Mouse (Mus musculus): ENCODE results near the gene Slc15a5. TPM values are rescaled to one million over a fixed set of nuclear protein-coding genes. Genes with fewer than 3 reads are reported as not detected.

Gene Slc15a5
- polyA plus RNA-seq, 1 experiment: not detected

DNA sequence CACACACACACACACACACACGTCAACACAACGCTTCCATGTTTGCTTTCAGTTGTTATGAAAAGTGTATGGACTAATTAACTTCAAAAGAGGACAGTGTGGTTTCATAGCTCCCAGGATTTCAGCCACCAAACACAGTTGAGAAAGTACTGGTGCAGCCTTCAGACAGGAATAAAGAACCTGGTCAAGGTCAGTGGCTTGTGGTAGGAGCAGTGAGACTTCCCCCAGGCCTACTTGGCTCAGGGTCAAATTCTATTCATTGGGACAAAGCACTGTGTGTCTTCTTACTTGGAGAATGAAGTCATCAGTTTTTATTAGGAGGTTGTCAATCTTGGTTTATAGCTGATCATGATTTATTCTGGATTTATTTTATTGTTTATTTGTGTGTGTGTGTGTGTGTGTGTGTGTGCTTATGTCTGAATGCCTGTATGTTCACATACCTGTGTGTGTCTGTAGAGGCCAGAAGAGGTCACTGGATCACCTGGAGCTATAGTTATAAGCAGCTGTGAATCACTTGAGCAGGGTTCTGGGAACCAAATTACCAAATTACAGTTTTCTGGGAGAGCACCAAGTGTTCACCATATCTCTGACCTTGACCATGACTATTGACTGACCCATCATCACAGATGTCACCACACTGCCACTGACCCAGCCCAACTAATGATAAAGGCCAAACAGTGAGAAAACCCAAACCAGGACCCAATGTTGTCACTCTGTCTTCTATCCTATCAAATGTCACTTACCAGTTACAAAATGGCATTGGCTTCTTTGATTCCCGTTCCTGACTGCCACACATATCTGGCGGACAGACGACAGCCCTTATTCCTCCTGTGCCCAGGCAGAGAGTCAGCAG lies 7.4 kb downstream of the Slc15a5 start:
- Histone ChIP-seq H3K27me3 (ENCODE audit: control insufficient read depth, insufficient read depth, insufficient read length) (no peaks in the 10 kb centered on the region), H3K79me3 (ENCODE audit: low read depth) (no peaks in the 10 kb centered on the region), H3K79me2 (ENCODE audit: control insufficient read depth, insufficient read depth) (no peaks in the 10 kb centered on the region), H3ac (ENCODE audit: control insufficient read depth, insufficient read length, low read depth) (no peak overlapping the region), H3K36me3 (ENCODE audit: control insufficient read depth, insufficient read depth) (no peaks in the 10 kb centered on the region), H3K4me3 (ENCODE audit: insufficient read depth, poor library complexity, severe bottlenecking) (no peak overlapping the region)
- no peak for TF ChIP-seq CEBPB (IDR thresholded peaks at IDR 0.05; ENCODE audit: low read depth)

DNA sequence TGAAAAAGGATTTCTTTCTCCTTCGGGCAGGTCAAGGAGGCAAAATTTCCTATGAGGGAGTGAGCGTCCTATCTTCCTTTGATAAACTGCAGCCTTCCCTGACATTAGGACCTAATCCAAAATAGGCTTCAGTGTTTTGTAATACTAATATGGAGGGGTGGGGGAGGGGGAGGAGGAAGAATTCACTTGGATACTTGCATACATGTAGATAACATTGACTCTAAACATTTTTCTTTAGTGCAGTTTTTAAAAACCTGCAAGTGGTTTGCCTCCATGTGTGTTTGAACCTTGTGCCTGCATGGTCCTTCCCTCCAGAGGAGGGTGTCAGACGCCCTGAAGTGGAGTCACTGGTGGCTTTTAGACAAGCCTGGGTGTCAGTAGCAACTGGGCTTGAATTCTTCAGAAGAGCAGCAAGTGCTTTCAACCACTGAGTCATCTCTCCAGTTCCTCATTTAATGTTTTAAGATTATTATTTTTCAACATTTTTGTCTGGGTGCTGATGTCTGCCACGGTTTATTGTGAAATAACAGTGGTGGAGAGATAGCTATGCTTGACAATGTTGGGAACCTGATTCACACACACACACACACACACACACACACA lies 8.1 kb downstream of the Slc15a5 start:
- TF ChIP-seq MYOD1 (IDR thresholded peaks at IDR 0.05; ENCODE audit: control insufficient read depth, insufficient read length, low read depth): no peak
- no peak for TF ChIP-seq FOSL1 (IDR thresholded peaks at IDR 0.05; ENCODE audit: insufficient read depth, low read length, poor library complexity, severe bottlenecking)
- TF ChIP-seq MAX (IDR thresholded peaks at IDR 0.05): no peak
- TF ChIP-seq USF1 (IDR thresholded peaks at IDR 0.05; ENCODE audit: low read depth): no peak
- no peak for TF ChIP-seq CTCF (IDR thresholded peaks at IDR 0.05; ENCODE audit: control insufficient read depth, insufficient read depth, insufficient read length)
- no peak for TF ChIP-seq CEBPB (IDR thresholded peaks at IDR 0.05; ENCODE audit: low read depth)
- no peak for TF ChIP-seq MYOG (IDR thresholded peaks at IDR 0.05; ENCODE audit: control insufficient read depth, extremely low read depth, insufficient read length)
- Histone ChIP-seq H3K36me3 (ENCODE audit: control insufficient read depth, insufficient read depth) (no peaks in the 10 kb centered on the region), H3K4me3 (ENCODE audit: insufficient read depth, poor library complexity, severe bottlenecking) (no peak overlapping the region), H3ac (ENCODE audit: control insufficient read depth, insufficient read length, low read depth) (no peak overlapping the region), H3K79me2 (ENCODE audit: control insufficient read depth, insufficient read depth) (no peaks in the 10 kb centered on the region), H3K27me3 (ENCODE audit: control insufficient read depth, insufficient read depth, insufficient read length) (no peaks in the 10 kb centered on the region), H3K79me3 (ENCODE audit: low read depth) (no peaks in the 10 kb centered on the region)

DNA sequence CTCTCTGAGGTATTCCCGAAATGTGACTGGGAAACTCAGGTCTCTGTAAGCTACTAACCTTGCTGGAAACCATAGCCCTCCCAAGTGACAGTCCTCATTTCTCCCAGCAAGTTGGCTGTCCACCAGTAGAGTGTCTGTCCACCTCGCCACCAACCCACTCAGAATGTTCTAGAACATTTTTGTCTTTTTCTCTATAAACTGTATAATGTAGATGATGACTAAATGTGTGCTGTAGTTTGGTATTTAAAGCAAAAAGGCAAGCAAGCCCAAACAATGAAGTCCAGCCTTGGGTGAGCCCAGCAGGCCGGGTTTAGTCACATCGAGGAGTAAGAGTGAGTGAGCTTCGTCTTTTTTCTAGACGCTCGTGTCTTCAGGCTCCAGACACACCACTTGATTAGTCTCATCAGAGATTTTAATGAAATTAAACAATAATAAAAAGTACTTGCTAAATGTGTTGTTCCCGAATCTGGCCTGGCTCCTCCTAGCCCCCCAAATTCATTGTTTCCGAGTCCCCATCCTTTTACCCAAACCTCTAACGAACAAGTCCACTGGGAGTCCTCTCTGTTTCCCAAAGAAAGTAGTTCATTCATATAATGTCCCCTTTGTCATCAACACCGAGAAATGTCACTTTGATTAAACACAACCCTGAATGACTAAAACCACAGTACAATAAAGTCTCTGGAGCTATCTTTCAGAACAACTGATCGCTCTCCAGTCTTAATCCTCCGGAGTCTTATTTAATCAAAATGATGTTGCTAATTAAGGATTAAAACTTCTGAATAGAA lies 8.8 kb downstream of the Slc15a5 start:
- no peak overlapping the region for H3K4me3 ChIP-seq (ENCODE audit: insufficient read depth, poor library complexity, severe bottlenecking)
- H3ac ChIP-seq (ENCODE audit: control insufficient read depth, insufficient read length, low read depth): no peak overlapping the region
- no peaks in the 10 kb centered on the region for H3K36me3 ChIP-seq (ENCODE audit: control insufficient read depth, insufficient read depth)
- TF ChIP-seq CTCF (IDR thresholded peaks at IDR 0.05; ENCODE audit: control insufficient read depth, insufficient read depth, insufficient read length): no peak
- no peak for TF ChIP-seq MYOG (IDR thresholded peaks at IDR 0.05; ENCODE audit: control insufficient read depth, extremely low read depth, insufficient read length)
- no peak for TF ChIP-seq FOSL1 (IDR thresholded peaks at IDR 0.05; ENCODE audit: insufficient read depth, low read length, poor library complexity, severe bottlenecking)
- TF ChIP-seq MAX (IDR thresholded peaks at IDR 0.05): no peak
- TF ChIP-seq CEBPB (IDR thresholded peaks at IDR 0.05; ENCODE audit: low read depth): no peak
- TF ChIP-seq USF1 (IDR thresholded peaks at IDR 0.05; ENCODE audit: low read depth): no peak
- no peak for TF ChIP-seq MYOD1 (IDR thresholded peaks at IDR 0.05; ENCODE audit: control insufficient read depth, insufficient read length, low read depth)
- no peaks in the 10 kb centered on the region for H3K79me2 ChIP-seq (ENCODE audit: control insufficient read depth, insufficient read depth)
- no peaks in the 10 kb centered on the region for H3K79me3 ChIP-seq (ENCODE audit: low read depth)
- H3K27me3 ChIP-seq (ENCODE audit: control insufficient read depth, insufficient read depth, insufficient read length): no peaks in the 10 kb centered on the region

DNA sequence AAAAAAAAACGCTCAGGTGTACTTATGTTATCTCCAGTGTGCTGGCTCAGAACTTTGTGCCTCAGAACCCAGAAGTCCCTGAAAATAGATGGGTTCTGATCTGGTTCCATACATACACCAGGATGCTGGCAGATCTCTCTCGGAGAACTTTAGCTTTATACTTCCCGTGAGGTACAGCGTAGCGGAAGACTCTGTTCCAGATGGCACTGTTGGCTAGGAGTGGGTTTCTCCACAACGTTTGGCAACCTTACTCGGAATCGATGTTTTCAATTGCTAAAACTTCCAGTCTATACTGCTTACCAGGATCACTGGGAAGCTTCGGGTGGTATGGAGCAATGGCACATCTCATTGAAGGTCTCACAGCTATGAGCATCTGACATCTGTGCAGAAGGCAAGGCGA lies 9.8 kb downstream of the Slc15a5 start:
- no peak overlapping the region for H3ac ChIP-seq (ENCODE audit: control insufficient read depth, insufficient read length, low read depth)

DNA sequence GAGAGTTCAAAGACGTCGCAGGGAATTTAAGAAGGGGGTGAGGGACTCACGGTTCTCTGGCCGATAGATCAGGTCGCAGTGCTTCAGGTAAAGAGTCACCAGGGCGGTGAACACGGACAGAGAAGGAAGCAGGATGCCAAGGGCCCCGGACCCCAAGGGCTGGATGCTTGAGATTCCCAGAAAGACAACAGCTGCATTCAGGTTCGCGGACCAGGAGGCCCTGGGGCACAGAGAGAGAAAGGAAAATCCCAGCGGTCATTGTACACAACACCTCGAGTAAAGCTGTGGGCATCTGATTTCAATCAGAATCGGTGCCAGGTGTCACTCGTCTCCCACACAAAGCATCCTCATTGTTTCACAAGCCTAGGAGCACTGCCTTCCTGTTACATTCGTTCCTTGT lies 24.1 kb downstream of the Slc15a5 start:
- no peak overlapping the region for H3ac ChIP-seq (ENCODE audit: control insufficient read depth, insufficient read length, low read depth)

More for the DNA sequence above, 9.8 kb downstream of the Slc15a5 start:
- Histone ChIP-seq H3K36me3 (ENCODE audit: control insufficient read depth, insufficient read depth) (no peaks in the 10 kb centered on the region), H3K79me3 (ENCODE audit: low read depth) (no peaks in the 10 kb centered on the region), H3K27me3 (ENCODE audit: control insufficient read depth, insufficient read depth, insufficient read length) (no peaks in the 10 kb centered on the region), H3K4me3 (ENCODE audit: insufficient read depth, poor library complexity, severe bottlenecking) (no peak overlapping the region), H3K79me2 (ENCODE audit: control insufficient read depth, insufficient read depth) (no peaks in the 10 kb centered on the region)
- no peak for TF ChIP-seq MYOD1 (IDR thresholded peaks at IDR 0.05; ENCODE audit: control insufficient read depth, insufficient read length, low read depth)
- TF ChIP-seq FOSL1 (IDR thresholded peaks at IDR 0.05; ENCODE audit: insufficient read depth, low read length, poor library complexity, severe bottlenecking): no peak
- TF ChIP-seq MAX (IDR thresholded peaks at IDR 0.05): no peak
- no peak for TF ChIP-seq CTCF (IDR thresholded peaks at IDR 0.05; ENCODE audit: control insufficient read depth, insufficient read depth, insufficient read length)
- no peak for TF ChIP-seq USF1 (IDR thresholded peaks at IDR 0.05; ENCODE audit: low read depth)
- no peak for TF ChIP-seq MYOG (IDR thresholded peaks at IDR 0.05; ENCODE audit: control insufficient read depth, extremely low read depth, insufficient read length)
- TF ChIP-seq CEBPB (IDR thresholded peaks at IDR 0.05; ENCODE audit: low read depth): no peak

More for the DNA sequence above, 24.1 kb downstream of the Slc15a5 start:
- Histone ChIP-seq H3K79me2 (ENCODE audit: control insufficient read depth, insufficient read depth) (no peaks in the 10 kb centered on the region), H3K27me3 (ENCODE audit: control insufficient read depth, insufficient read depth, insufficient read length) (no peaks in the 10 kb centered on the region), H3K79me3 (ENCODE audit: low read depth) (no peaks in the 10 kb centered on the region), H3K36me3 (ENCODE audit: control insufficient read depth, insufficient read depth) (no peaks in the 10 kb centered on the region), H3K4me3 (ENCODE audit: insufficient read depth, poor library complexity, severe bottlenecking) (no peak overlapping the region)
- TF ChIP-seq MAX (IDR thresholded peaks at IDR 0.05): no peak
- no peak for TF ChIP-seq FOSL1 (IDR thresholded peaks at IDR 0.05; ENCODE audit: insufficient read depth, low read length, poor library complexity, severe bottlenecking)
- TF ChIP-seq MYOD1 (IDR thresholded peaks at IDR 0.05; ENCODE audit: control insufficient read depth, insufficient read length, low read depth): no peak
- TF ChIP-seq MYOG (IDR thresholded peaks at IDR 0.05; ENCODE audit: control insufficient read depth, extremely low read depth, insufficient read length): no peak
- TF ChIP-seq USF1 (IDR thresholded peaks at IDR 0.05; ENCODE audit: low read depth): no peak
- TF ChIP-seq CEBPB (IDR thresholded peaks at IDR 0.05; ENCODE audit: low read depth): no peak
- no peak for TF ChIP-seq CTCF (IDR thresholded peaks at IDR 0.05; ENCODE audit: control insufficient read depth, insufficient read depth, insufficient read length)
